Mouse (Mus musculus): ENCODE data around the gene Srcap.

DNA sequence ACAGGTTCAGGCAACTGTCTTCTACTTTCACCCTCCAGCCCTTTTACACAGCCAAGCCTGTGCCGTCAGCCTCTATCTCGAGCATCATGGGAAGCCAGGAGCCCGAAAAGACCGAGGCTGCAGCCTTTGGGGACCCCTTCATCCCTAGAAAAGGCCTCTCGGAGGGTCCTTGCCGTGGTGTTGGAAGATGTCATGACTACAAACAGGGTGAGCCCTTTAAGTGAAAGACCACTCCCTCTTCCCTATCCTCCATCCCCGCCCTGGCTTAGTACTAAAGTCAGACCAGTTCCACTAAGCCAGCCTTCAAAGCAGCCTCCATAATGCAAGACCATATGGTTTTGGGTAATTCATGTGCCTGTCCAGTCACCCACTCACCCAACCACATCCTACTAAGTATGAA lies 39.7 kb upstream of the Srcap start:
- TF ChIP-seq POLR2A (IDR thresholded peaks at IDR 0.05; ENCODE audit: insufficient read depth, low read length) = no peak
- no peak for TF ChIP-seq CTCF (IDR thresholded peaks at IDR 0.05; ENCODE audit: low read depth, low read length)
- TF ChIP-seq EP300 (IDR thresholded peaks at IDR 0.05; ENCODE audit: insufficient read depth, low read depth, low read length) = no peak
